Mouse (Mus musculus): Measurements from ENCODE around the gene Nfyc.

GRCm38 (mm10) chr4:120875961-120876360 lies 44.6 kb upstream of the Nfyc start:
- TF ChIP-seq POLR2A (IDR thresholded peaks at IDR 0.05; ENCODE audit: low read depth, low read length) (no peak), CTCF (IDR thresholded peaks at IDR 0.05; ENCODE audit: borderline replicate concordance, insufficient read depth, low read length) (no peak)
